Mouse (Mus musculus) urinary bladder, adult 18-20 months (tissue): Measurements from ENCODE around the gene Rnase1.

Source experiments
- DNase-seq, 2 experiments: peaks; one replicate each; pipeline ENCODE4 v3.0.0; 2022; ENCODE audit warnings: low spot score in 2 of 2, mixed read lengths in 2 of 2

The Rnase1 gene

GRCm38 (mm10) chr14:51140342-51140741, 6.2 kb downstream of the Rnase1 start:
- DNase-seq = no peak

- no peak for DNase-seq
Measured at GRCm38 (mm10) chr14:51132372-51132771, 14.2 kb downstream of the Rnase1 start.

GRCm38 (mm10) chr14:51131086-51131815, 15.3 kb downstream of the Rnase1 start:
- DNase-seq = no peak

GRCm38 (mm10) chr14:51130315-51130940, 16.2 kb downstream of the Rnase1 start:
- no peak for DNase-seq

GRCm38 (mm10) chr14:51129624-51129975, 17.0 kb downstream of the Rnase1 start:
- DNase-seq = no peak

- DNase-seq = no peak
Measured at GRCm38 (mm10) chr14:51128775-51129623, 17.6 kb downstream of the Rnase1 start.

- no peak for DNase-seq
Measured at GRCm38 (mm10) chr14:51127648-51128258, 18.8 kb downstream of the Rnase1 start.

GRCm38 (mm10) chr14:51125684-51126083, 20.9 kb downstream of the Rnase1 start:
- DNase-seq = no peak

GRCm38 (mm10) chr14:51113916-51114560, 32.5 kb downstream of the Rnase1 start, which contains the start of gene Eddm3b:
Eddm3b (plus strand) TSS chr14:51114426.
- no peak for DNase-seq

- no peak for DNase-seq
Measured at GRCm38 (mm10) chr14:51113476-51113875, 33.1 kb downstream of the Rnase1 start.

- DNase-seq = no peak
Measured at GRCm38 (mm10) chr14:51111966-51112365, 34.6 kb downstream of the Rnase1 start.

- DNase-seq = no peak
Measured at GRCm38 (mm10) chr14:51106449-51106967, 40.1 kb downstream of the Rnase1 start.

GRCm38 (mm10) chr14:51104366-51104765, 42.2 kb downstream of the Rnase1 start:
- DNase-seq = peak in 1 of 2 experiments; percentile 55

- DNase-seq = peak; percentile 32 to 49
Measured at GRCm38 (mm10) chr14:51103217-51103616, 43.4 kb downstream of the Rnase1 start.

GRCm38 (mm10) chr14:51101284-51101683, 45.3 kb downstream of the Rnase1 start:
- DNase-seq = no peak

- DNase-seq = no peak
Measured at GRCm38 (mm10) chr14:51098921-51099320, 47.7 kb downstream of the Rnase1 start.

- peak; percentile 67 to 73 for DNase-seq
Measured at GRCm38 (mm10) chr14:51098300-51098699, 48.3 kb downstream of the Rnase1 start.

- DNase-seq = peak in 1 of 2 experiments; percentile 44
Measured at GRCm38 (mm10) chr14:51095736-51096524, 50.7 kb downstream of the Rnase1 start.
